Mouse (Mus musculus) erythroid progenitor cell, adult 5-6 weeks (primary cell): ENCODE data around the gene Olfr731. TPM values are rescaled to one million over a fixed set of nuclear protein-coding genes. Genes with fewer than 3 reads are reported as not detected.

Experiments used
- ATAC-seq: replicated peaks from 2 replicates; pipeline ENCODE4 v1.8.0; 2016; ENCODE audit warnings: moderate number of reproducible peaks, mild to moderate bottlenecking, moderate TSS enrichment, inconsistent platforms; ENCODE audit not compliant: poor library complexity, low FRiP score, severe bottlenecking
- total RNA-seq, 2 experiments: library from RNA; stranded (forward) in 1 of 2; stranded (reverse) in 1 of 2; fragments of 150-400 nt in 1 of 2; fragments of 186-747, 209-891 nt in 1 of 2; gene quantifications; 2 replicates each; pipeline versions ENCODE4 v1.2.3 to v1.2.4; 2015 to 2017; ENCODE audit warnings: low replicate concordance in 2 of 2

Olfr731 gene
- total RNA-seq (2015; ENCODE audit: low replicate concordance) (not detected in 2 replicates), total RNA-seq (2017; ENCODE audit: low replicate concordance) (not detected in 2 replicates)

- ATAC-seq: no peak
Observed at GRCm38 (mm10) chr14:50241766-50242165, at the start of gene Olfr731. TSS of gene Olfr731 (minus strand) at chr14:50241866.

GRCm38 (mm10) chr14:50284106-50284505 lies 42.4 kb upstream of the Olfr731 start, which contains the start of gene Olfr732:
TSS of gene Olfr732 (minus strand) at chr14:50284206.
- no peak for ATAC-seq

GRCm38 (mm10) chr14:50188098-50188497 lies 53.6 kb downstream of the Olfr731 start, which contains the start of gene Olfr730:
TSS of gene Olfr730 (minus strand) at chr14:50188198.
- ATAC-seq: no peak

Other genes starting within 250 kb of the Olfr731 start
- gene Olfr725, start 201.5 kb downstream of the Olfr731 start, total RNA-seq (2015; ENCODE audit: low replicate concordance): not detected in 2 replicates
- not detected in 2 replicates for gene Olfr725, start 201.5 kb downstream of the Olfr731 start, total RNA-seq (2017; ENCODE audit: low replicate concordance)
- gene Olfr726, start 150.9 kb downstream of the Olfr731 start, total RNA-seq (2015; ENCODE audit: low replicate concordance): not detected in 2 replicates
- not detected in 2 replicates for gene Olfr726, start 150.9 kb downstream of the Olfr731 start, total RNA-seq (2017; ENCODE audit: low replicate concordance)
- gene Olfr727, start 118.7 kb downstream of the Olfr731 start, total RNA-seq (2015; ENCODE audit: low replicate concordance): not detected in 2 replicates
- gene Olfr727, start 118.7 kb downstream of the Olfr731 start, total RNA-seq (2017; ENCODE audit: low replicate concordance): not detected in 2 replicates
- not detected in 2 replicates for gene Olfr728, start 99.2 kb downstream of the Olfr731 start, total RNA-seq (2015; ENCODE audit: low replicate concordance)
- gene Olfr728, start 99.2 kb downstream of the Olfr731 start, total RNA-seq (2017; ENCODE audit: low replicate concordance): not detected in 2 replicates
- not detected in 2 replicates for gene Olfr729, start 89.0 kb downstream of the Olfr731 start, total RNA-seq (2015; ENCODE audit: low replicate concordance)
- gene Olfr729, start 89.0 kb downstream of the Olfr731 start, total RNA-seq (2017; ENCODE audit: low replicate concordance): not detected in 2 replicates
- not detected in 2 replicates for gene Olfr730, start 53.7 kb downstream of the Olfr731 start, total RNA-seq (2015; ENCODE audit: low replicate concordance)
- gene Olfr730, start 53.7 kb downstream of the Olfr731 start, total RNA-seq (2017; ENCODE audit: low replicate concordance): not detected in 2 replicates
- not detected in 2 replicates for gene Olfr732, start 42.3 kb upstream of the Olfr731 start, total RNA-seq (2015; ENCODE audit: low replicate concordance)
- not detected in 2 replicates for gene Olfr732, start 42.3 kb upstream of the Olfr731 start, total RNA-seq (2017; ENCODE audit: low replicate concordance)
- gene Olfr733, start 59.7 kb upstream of the Olfr731 start, total RNA-seq (2015; ENCODE audit: low replicate concordance): not detected in 2 replicates
- 0.26 TPM in 1 of 2 replicates, not detected in the other for gene Olfr733, start 59.7 kb upstream of the Olfr731 start, total RNA-seq (2017; ENCODE audit: low replicate concordance)
- not detected in 2 replicates for gene Olfr734, start 84.9 kb upstream of the Olfr731 start, total RNA-seq (2015; ENCODE audit: low replicate concordance)
- gene Olfr734, start 84.9 kb upstream of the Olfr731 start, total RNA-seq (2017; ENCODE audit: low replicate concordance): not detected in 2 replicates
- not detected in 2 replicates for gene Olfr735, start 107.0 kb upstream of the Olfr731 start, total RNA-seq (2015; ENCODE audit: low replicate concordance)
- gene Olfr735, start 107.0 kb upstream of the Olfr731 start, total RNA-seq (2017; ENCODE audit: low replicate concordance): not detected in 2 replicates
- not detected in 2 replicates for gene Tlr11, start 116.0 kb upstream of the Olfr731 start, total RNA-seq (2015; ENCODE audit: low replicate concordance)
- not detected in 2 replicates for gene Tlr11, start 116.0 kb upstream of the Olfr731 start, total RNA-seq (2017; ENCODE audit: low replicate concordance)
- gene Olfr736, start 139.3 kb upstream of the Olfr731 start, total RNA-seq (2015; ENCODE audit: low replicate concordance): not detected in 2 replicates
- not detected in 2 replicates for gene Olfr736, start 139.3 kb upstream of the Olfr731 start, total RNA-seq (2017; ENCODE audit: low replicate concordance)
- not detected in 2 replicates for gene Olfr738, start 165.7 kb upstream of the Olfr731 start, total RNA-seq (2015; ENCODE audit: low replicate concordance)
- gene Olfr738, start 165.7 kb upstream of the Olfr731 start, total RNA-seq (2017; ENCODE audit: low replicate concordance): not detected in 2 replicates
- gene Olfr739, start 176.8 kb upstream of the Olfr731 start, total RNA-seq (2015; ENCODE audit: low replicate concordance): not detected in 2 replicates
- gene Olfr739, start 176.8 kb upstream of the Olfr731 start, total RNA-seq (2017; ENCODE audit: low replicate concordance): not detected in 2 replicates
- gene Olfr740, start 203.7 kb upstream of the Olfr731 start, total RNA-seq (2015; ENCODE audit: low replicate concordance): not detected in 2 replicates
- gene Olfr740, start 203.7 kb upstream of the Olfr731 start, total RNA-seq (2017; ENCODE audit: low replicate concordance): not detected in 2 replicates
- gene Olfr741, start 230.9 kb upstream of the Olfr731 start, total RNA-seq (2015; ENCODE audit: low replicate concordance): not detected in 2 replicates
- not detected in 2 replicates for gene Olfr741, start 230.9 kb upstream of the Olfr731 start, total RNA-seq (2017; ENCODE audit: low replicate concordance)